Mouse (Mus musculus) forebrain, embryonic 10.5 days (tissue): ENCODE measurements around the gene Rab5b. TPM values are rescaled to one million over a fixed set of nuclear protein-coding genes. Genes with fewer than 3 reads are reported as not detected.

Source experiments
- DNase-seq: peaks from one replicate; pipeline ENCODE4 v3.0.0-alpha.2; 2017; ENCODE audit warnings: low spot score; ENCODE audit errors: extremely low spot score
- H3K27ac ChIP-seq: fragments of 300-500 bp; sonication (generic); 2 replicates; pipeline ENCODE4 v1.5.1; 2016; ENCODE audit warnings: mild to moderate bottlenecking
- H3K27me3 ChIP-seq: fragments of 300-500 bp; sonication (generic); 2 replicates; pipeline ENCODE4 v1.6.1; 2016; ENCODE audit warnings: mild to moderate bottlenecking; ENCODE audit not compliant: poor library complexity, severe bottlenecking
- H3K36me3 ChIP-seq: fragments of 300-500 bp; sonication (generic); replicated peaks from 2 replicates; pipeline ENCODE4 v1.6.1; 2016; ENCODE audit warnings: mild to moderate bottlenecking, moderate library complexity
- H3K4me1 ChIP-seq: fragments of 300-500 bp; sonication (generic); 2 replicates; pipeline ENCODE4 v1.6.1; 2016
- H3K4me3 ChIP-seq: fragments of 300-500 bp; sonication (generic); 2 replicates; pipeline ENCODE4 v1.5.1; 2016; ENCODE audit warnings: mild to moderate bottlenecking, moderate library complexity
- H3K9me3 ChIP-seq: fragments of 300-500 bp; sonication (generic); 2 replicates; pipeline ENCODE4 v1.6.1; 2016; ENCODE audit warnings: mild to moderate bottlenecking, moderate library complexity
- WGBS: fragments of 180-500 bp; shearing (Covaris S2); methylation state at CpG from one replicate; pipeline ENCODE4 v1.1.7; 2016; 5-methylcytosine and 5-hydroxymethylcytosine counted together
- polyA plus RNA-seq: library from polyadenylated mRNA; unstranded; fragments of >200 nt; fragmentation: Nextera tagmentation; extraction: Ambion mirVana; gene quantifications from 2 replicates; pipeline ENCODE4 v1.2.1, GENCODE M21; 2016

Gene Rab5b
- polyA plus RNA-seq, 1 experiment from 2014 or later: 63.4 TPM

- no peaks in the 10 kb centered on the region for H3K27me3 ChIP-seq
- H3K27ac ChIP-seq: no peak overlapping the region
- no peaks in the 10 kb centered on the region for H3K36me3 ChIP-seq
- H3K4me1 ChIP-seq: peaks cover 15% of the 10 kb centered on the region
- no peak overlapping the region for H3K4me3 ChIP-seq
- 88% methylated on average over 3 of the region's 3 CpGs for WGBS
- no peaks in the 10 kb centered on the region for H3K9me3 ChIP-seq
- no peak for DNase-seq
Measured at GRCm38 (mm10) chr10:128655254-128655653, 40.8 kb downstream of the Rab5b start.

DNA sequence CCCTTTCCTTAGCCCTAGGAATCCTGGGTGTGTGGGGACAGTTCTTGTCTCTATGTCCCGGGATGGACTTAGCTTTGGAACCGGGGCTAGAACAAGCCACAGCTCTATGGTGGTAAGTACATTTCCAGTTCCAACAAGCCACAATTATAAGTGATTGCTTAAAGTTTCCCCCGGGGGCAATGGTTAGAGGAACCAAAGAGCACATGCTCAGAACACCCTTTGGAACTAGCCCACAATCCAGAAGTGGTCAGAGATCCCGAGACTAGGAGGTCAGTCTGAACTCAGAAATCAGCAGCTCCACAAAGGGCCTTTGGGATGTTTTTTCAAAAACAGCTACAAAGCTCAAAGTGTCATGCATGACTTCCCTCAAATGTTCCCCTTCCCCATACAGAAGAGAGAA, 42.2 kb downstream of the Rab5b start:
- no peak overlapping the region for H3K4me3 ChIP-seq
- H3K27ac ChIP-seq: no peak overlapping the region
- peaks cover 9% of the 10 kb centered on the region; the same call in 1 of the 2 replicates for H3K4me1 ChIP-seq
- 76% methylated on average over 4 of the region's 4 CpGs for WGBS
- no peaks in the 10 kb centered on the region for H3K27me3 ChIP-seq
- DNase-seq: no peak
- no peaks in the 10 kb centered on the region for H3K9me3 ChIP-seq
- H3K36me3 ChIP-seq: no peaks in the 10 kb centered on the region

GRCm38 (mm10) chr10:128646139-128647089, 49.6 kb downstream of the Rab5b start:
- DNase-seq: peak; percentile 48
- Histone ChIP-seq H3K4me1 (peaks cover 36% of the 10 kb centered on the region), H3K4me3 (peak overlapping the region; percentile 68), H3K9me3 (no peaks in the 10 kb centered on the region), H3K36me3 (peaks cover 10% of the 10 kb centered on the region), H3K27ac (peak overlapping the region; percentile 85), H3K27me3 (peaks cover 19% of the 10 kb centered on the region)
- 4% methylated on average over 13 of the region's 13 CpGs for WGBS

- H3K9me3 ChIP-seq: no peaks in the 10 kb centered on the region
- H3K27me3 ChIP-seq: peaks cover 19% of the 10 kb centered on the region
- H3K4me3 ChIP-seq: peak within 1 kb of the TSS; percentile 68
- H3K27ac ChIP-seq: peak within 1 kb of the TSS; percentile 85
- H3K4me1 ChIP-seq: peaks cover 36% of the 10 kb centered on the region
- DNase-seq: peak; percentile 58
- WGBS: 4% methylated on average over 36 of the region's 36 CpGs
- peaks cover 21% of the 10 kb centered on the region for H3K36me3 ChIP-seq
Measured at GRCm38 (mm10) chr10:128645111-128646011, 50.7 kb downstream of the Rab5b start, which contains the start of gene Ikzf4. Ikzf4 (minus strand) TSS chr10:128645991.

GRCm38 (mm10) chr10:128642749-128643148, 53.3 kb downstream of the Rab5b start:
- no peak overlapping the region for H3K4me3 ChIP-seq
- 83% methylated on average over 6 of the region's 6 CpGs for WGBS
- no peaks in the 10 kb centered on the region for H3K9me3 ChIP-seq
- no peak for DNase-seq
- H3K4me1 ChIP-seq: peaks cover 36% of the 10 kb centered on the region
- peaks cover 19% of the 10 kb centered on the region for H3K27me3 ChIP-seq
- peaks cover 37% of the 10 kb centered on the region for H3K36me3 ChIP-seq
- H3K27ac ChIP-seq: no peak overlapping the region

- no peak for DNase-seq
Measured at GRCm38 (mm10) chr10:128641871-128642270, 54.2 kb downstream of the Rab5b start.

GRCm38 (mm10) chr10:128640891-128641290, 55.2 kb downstream of the Rab5b start:
- peaks cover 48% of the 10 kb centered on the region for H3K36me3 ChIP-seq
- peaks cover 27% of the 10 kb centered on the region for H3K27me3 ChIP-seq
- no peak for DNase-seq
- no peaks in the 10 kb centered on the region for H3K9me3 ChIP-seq
- no peak overlapping the region for H3K27ac ChIP-seq
- 95% methylated on average over 15 of the region's 15 CpGs for WGBS
- H3K4me1 ChIP-seq: peaks cover 34% of the 10 kb centered on the region
- no peak overlapping the region for H3K4me3 ChIP-seq

More at GRCm38 (mm10) chr10:128641871-128642270, 54.2 kb downstream of the Rab5b start:
- no peak overlapping the region for H3K4me3 ChIP-seq
- WGBS: 84% methylated on average over 7 of the region's 7 CpGs
- peaks cover 39% of the 10 kb centered on the region for H3K4me1 ChIP-seq
- peaks cover 19% of the 10 kb centered on the region for H3K27me3 ChIP-seq
- H3K9me3 ChIP-seq: no peaks in the 10 kb centered on the region
- peaks cover 40% of the 10 kb centered on the region for H3K36me3 ChIP-seq
- H3K27ac ChIP-seq: no peak overlapping the region

GRCm38 (mm10) chr10:128639999-128640398, 56.1 kb downstream of the Rab5b start:
- peaks cover 25% of the 10 kb centered on the region for H3K4me1 ChIP-seq
- H3K9me3 ChIP-seq: no peaks in the 10 kb centered on the region
- peaks cover 57% of the 10 kb centered on the region for H3K36me3 ChIP-seq
- no peak overlapping the region for H3K4me3 ChIP-seq
- no peak overlapping the region for H3K27ac ChIP-seq
- peaks cover 20% of the 10 kb centered on the region for H3K27me3 ChIP-seq
- 88% methylated on average over 14 of the region's 14 CpGs for WGBS
- no peak for DNase-seq

DNA sequence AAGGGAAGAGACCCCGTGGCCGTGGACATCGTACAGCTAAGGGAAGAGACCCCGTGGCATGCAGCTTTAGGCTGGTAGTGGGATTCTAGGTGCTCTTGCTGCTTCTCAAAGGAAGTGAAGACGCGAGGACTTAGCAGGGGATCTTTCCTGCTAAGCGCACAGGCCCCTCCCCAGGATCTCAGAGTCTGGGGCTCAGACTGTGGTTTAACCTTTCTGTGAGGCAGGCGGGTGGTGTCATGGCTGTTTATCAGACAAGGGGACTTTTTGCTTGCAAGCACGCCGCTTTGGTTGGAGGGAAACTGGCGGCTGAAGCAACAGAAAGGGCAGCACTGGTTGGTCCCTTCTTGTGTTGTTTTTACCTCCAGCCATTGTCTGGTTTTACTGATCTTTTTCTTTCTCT, 59.1 kb downstream of the Rab5b start:
- Histone ChIP-seq H3K27ac (peak overlapping the region; percentile 36), H3K4me1 (peaks cover 16% of the 10 kb centered on the region), H3K27me3 (peaks cover 7% of the 10 kb centered on the region; the same call in 1 of the 2 replicates), H3K36me3 (peaks cover 68% of the 10 kb centered on the region), H3K4me3 (peak overlapping the region; percentile 7; the same call in 1 of the 2 replicates), H3K9me3 (no peaks in the 10 kb centered on the region)
- 8% methylated on average over 11 of the region's 11 CpGs for WGBS
- DNase-seq: no peak

DNA sequence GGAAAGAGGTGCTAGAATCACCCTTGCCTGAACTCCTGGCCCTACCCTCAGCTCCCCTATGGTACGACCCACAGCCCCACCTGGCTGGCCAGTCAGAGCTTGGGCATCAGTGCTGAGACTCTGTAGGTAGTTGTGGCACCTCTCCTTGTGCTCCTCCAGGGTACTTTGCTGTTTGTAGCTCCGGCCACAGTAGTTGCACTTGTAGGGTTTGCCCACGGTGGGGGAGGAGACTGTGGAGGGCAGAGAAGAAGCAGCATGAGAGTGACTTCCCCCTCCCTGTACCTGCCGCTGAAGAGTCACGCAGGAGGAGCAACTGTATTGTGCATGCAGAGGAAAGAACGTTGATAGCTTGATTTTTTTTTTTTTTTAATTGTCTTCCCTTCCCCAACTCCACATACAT, 59.5 kb downstream of the Rab5b start:
- no peak for DNase-seq
- H3K4me3 ChIP-seq: 0 out of 2 replicates have a peak overlapping the region, but pooled peaks have one; percentile 7
- peaks cover 13% of the 10 kb centered on the region for H3K4me1 ChIP-seq
- H3K27ac ChIP-seq: peak overlapping the region; percentile 36; the same call in 1 of the 2 replicates
- H3K36me3 ChIP-seq: peaks cover 64% of the 10 kb centered on the region
- H3K9me3 ChIP-seq: no peaks in the 10 kb centered on the region
- H3K27me3 ChIP-seq: peaks cover 7% of the 10 kb centered on the region; the same call in 1 of the 2 replicates
- WGBS: 48% methylated on average over 6 of the region's 6 CpGs

- no peak overlapping the region for H3K4me3 ChIP-seq
- H3K4me1 ChIP-seq: peaks cover 13% of the 10 kb centered on the region
- no peak for DNase-seq
- H3K27ac ChIP-seq: no peak overlapping the region
- no peaks in the 10 kb centered on the region for H3K9me3 ChIP-seq
- H3K36me3 ChIP-seq: peaks cover 56% of the 10 kb centered on the region
- 96% methylated on average over 13 of the region's 13 CpGs for WGBS
- peaks cover 7% of the 10 kb centered on the region; the same call in 1 of the 2 replicates for H3K27me3 ChIP-seq
Measured at GRCm38 (mm10) chr10:128635697-128636096, 60.4 kb downstream of the Rab5b start.

- Histone ChIP-seq H3K27me3 (peaks cover 6% of the 10 kb centered on the region; the same call in 1 of the 2 replicates), H3K27ac (no peak overlapping the region), H3K9me3 (no peaks in the 10 kb centered on the region), H3K4me1 (peaks cover 2% of the 10 kb centered on the region), H3K4me3 (no peak overlapping the region), H3K36me3 (peaks cover 33% of the 10 kb centered on the region)
- DNase-seq: no peak
- 16% methylated on average over 6 of the region's 6 CpGs for WGBS
Measured at GRCm38 (mm10) chr10:128631571-128631970, 64.5 kb downstream of the Rab5b start.
